Mouse (Mus musculus): ENCODE data around the gene Gnptab. TPM values are rescaled to one million over a fixed set of nuclear protein-coding genes. Genes with fewer than 3 reads are reported as not detected.

The Gnptab gene
- polyA plus RNA-seq, 1 experiment from 2014 or later = 4.0 TPM

- Histone ChIP-seq H3K4me3 (replicated peaks) (no peak overlapping the region), H3K4me2 (no peak overlapping the region), H3K9me3 (replicated peaks) (no peaks in the 10 kb centered on the region), H3K4me1 (replicated peaks) (peaks cover 25% of the 10 kb centered on the region), H3K27me3 (no peaks in the 10 kb centered on the region), H3K9ac (no peak overlapping the region), H3K27ac (no peak overlapping the region), H3K36me3 (0 out of 2 replicates have a peak, but pooled peaks cover 5% of the 10 kb centered on the region)
- ATAC-seq (ENCODE audit: low read depth) (no peak), DNase-seq (no peak)
- 81% methylated on average over 9 of the region's 9 CpGs for WGBS (ENCODE audit: insufficient replicate concordance)
Measured at GRCm38 (mm10) chr10:88391495-88391894, 12.6 kb downstream of the Gnptab start.

- 0 out of 2 replicates have a peak, but pooled peaks cover 5% of the 10 kb centered on the region for H3K36me3 ChIP-seq
- H3K4me1 ChIP-seq (replicated peaks) = peaks cover 24% of the 10 kb centered on the region
- H3K9me3 ChIP-seq (replicated peaks) = no peaks in the 10 kb centered on the region
- no peak overlapping the region for H3K4me3 ChIP-seq (replicated peaks)
- ATAC-seq (ENCODE audit: low read depth) (no peak), DNase-seq (no peak)
- no peak overlapping the region for H3K27ac ChIP-seq
- no peak overlapping the region for H3K4me2 ChIP-seq
- no peak overlapping the region for H3K9ac ChIP-seq
- no peaks in the 10 kb centered on the region for H3K27me3 ChIP-seq
- WGBS (ENCODE audit: insufficient replicate concordance) = 72% methylated on average over 9 of the region's 9 CpGs
Measured at GRCm38 (mm10) chr10:88392181-88392847, 13.4 kb downstream of the Gnptab start.

DNA sequence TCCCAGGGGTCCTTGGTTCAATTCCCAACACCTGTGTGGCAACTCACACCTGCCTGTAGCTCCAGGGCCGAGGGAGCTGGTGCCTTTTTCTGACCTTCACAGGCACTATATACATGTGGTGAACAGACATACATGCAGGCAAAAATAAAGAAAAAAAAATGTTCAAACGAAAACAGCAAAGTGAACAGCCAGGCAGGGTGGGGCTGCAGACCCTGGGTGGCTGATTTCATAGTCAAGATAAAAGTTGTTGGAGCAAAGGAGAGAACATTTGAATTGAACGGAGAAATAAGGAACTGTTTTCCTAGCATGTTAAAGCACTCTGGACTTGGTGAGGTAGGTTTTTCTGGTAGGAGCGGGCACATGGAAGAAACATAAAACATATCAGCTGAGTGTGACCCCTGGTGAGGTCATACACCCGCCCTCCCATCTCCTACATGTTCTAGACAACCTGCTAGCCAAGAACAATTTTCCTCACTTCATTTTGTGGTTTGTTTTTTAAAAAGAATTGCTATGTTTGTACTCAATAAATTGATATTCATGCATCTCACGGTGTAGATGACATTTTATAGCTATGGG, 19.8 kb downstream of the Gnptab start:
- Histone ChIP-seq H3K4me3 (replicated peaks) (no peak overlapping the region), H3K4me1 (replicated peaks) (peaks cover 8% of the 10 kb centered on the region), H3K4me2 (no peak overlapping the region), H3K27ac (no peak overlapping the region), H3K9me3 (replicated peaks) (no peaks in the 10 kb centered on the region), H3K27me3 (no peaks in the 10 kb centered on the region), H3K36me3 (peaks cover 11% of the 10 kb centered on the region; the same call in 1 of the 2 replicates), H3K9ac (no peak overlapping the region)
- ATAC-seq (ENCODE audit: low read depth) (no peak), DNase-seq (no peak)
- WGBS (ENCODE audit: insufficient replicate concordance) = 50% methylated on average over 6 of the region's 6 CpGs

- Histone ChIP-seq H3K4me3 (replicated peaks) (no peak overlapping the region), H3K9ac (no peak overlapping the region), H3K27me3 (no peaks in the 10 kb centered on the region), H3K27ac (no peak overlapping the region), H3K4me2 (no peak overlapping the region), H3K9me3 (replicated peaks) (no peaks in the 10 kb centered on the region), H3K4me1 (replicated peaks) (peaks cover 8% of the 10 kb centered on the region), H3K36me3 (peaks cover 11% of the 10 kb centered on the region; the same call in 1 of the 2 replicates)
- DNase-seq = no peak
- WGBS (ENCODE audit: insufficient replicate concordance) = 60% methylated on average over 5 of the region's 5 CpGs
- no peak for ATAC-seq (ENCODE audit: low read depth)
Measured at GRCm38 (mm10) chr10:88399271-88399670, 20.3 kb downstream of the Gnptab start.

GRCm38 (mm10) chr10:88403021-88403420, 24.1 kb downstream of the Gnptab start:
- DNase-seq (no peak), ATAC-seq (ENCODE audit: low read depth) (no peak)
- Histone ChIP-seq H3K36me3 (peaks cover 11% of the 10 kb centered on the region; the same call in 1 of the 2 replicates), H3K4me1 (replicated peaks) (peaks cover 8% of the 10 kb centered on the region), H3K4me3 (replicated peaks) (no peak overlapping the region), H3K4me2 (no peak overlapping the region), H3K27ac (no peak overlapping the region), H3K27me3 (no peaks in the 10 kb centered on the region), H3K9me3 (replicated peaks) (no peaks in the 10 kb centered on the region), H3K9ac (no peak overlapping the region)
- WGBS (ENCODE audit: insufficient replicate concordance) = 82% methylated on average over 4 of the region's 4 CpGs

DNA sequence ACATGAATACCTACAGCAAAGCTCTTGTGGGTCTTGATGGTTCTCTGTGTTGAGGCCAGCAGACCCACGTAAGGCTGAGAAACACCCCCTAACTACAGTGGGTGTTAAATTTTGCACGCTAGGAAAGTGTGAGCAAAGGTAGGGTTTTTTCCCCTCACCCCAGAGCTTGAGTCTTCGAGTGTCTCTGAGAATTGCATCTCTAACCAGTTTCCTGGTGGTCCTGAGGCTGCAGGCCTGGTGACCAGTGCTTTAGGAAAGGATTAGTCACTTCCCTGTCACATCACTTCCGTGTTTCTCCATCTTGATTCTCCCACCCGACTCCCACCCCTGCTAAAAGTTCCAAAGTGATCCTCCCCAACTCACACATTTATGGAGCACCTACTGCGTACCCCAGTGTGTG, 25.3 kb downstream of the Gnptab start:
- Histone ChIP-seq H3K4me2 (no peak overlapping the region), H3K4me3 (replicated peaks) (no peak overlapping the region), H3K36me3 (peaks cover 11% of the 10 kb centered on the region; the same call in 1 of the 2 replicates), H3K27ac (no peak overlapping the region), H3K27me3 (no peaks in the 10 kb centered on the region), H3K4me1 (replicated peaks) (no peaks in the 10 kb centered on the region), H3K9ac (no peak overlapping the region), H3K9me3 (replicated peaks) (no peaks in the 10 kb centered on the region)
- ATAC-seq (ENCODE audit: low read depth) (no peak), DNase-seq (no peak)
- 61% methylated on average over 6 of the region's 6 CpGs for WGBS (ENCODE audit: insufficient replicate concordance)

DNA sequence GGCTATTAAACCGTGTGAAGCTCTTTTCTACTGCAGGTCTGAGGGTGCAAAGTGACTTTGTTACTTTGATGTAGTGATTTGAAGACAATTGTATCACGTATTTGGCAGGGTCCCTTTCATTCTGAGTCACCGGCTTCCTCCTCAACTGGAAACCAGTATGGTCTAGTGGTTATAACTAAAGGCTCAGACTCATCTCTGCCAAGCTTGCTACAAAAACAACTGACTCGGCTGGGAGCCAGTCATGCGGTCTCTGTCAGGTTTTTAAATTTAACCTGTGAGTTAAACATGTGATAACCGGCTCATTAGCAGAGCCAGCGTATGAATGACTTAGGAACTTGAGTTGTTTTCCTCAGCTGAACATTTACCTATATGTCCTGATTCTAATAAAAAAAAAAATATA, 26.9 kb downstream of the Gnptab start:
- Histone ChIP-seq H3K9me3 (replicated peaks) (no peaks in the 10 kb centered on the region), H3K27me3 (no peaks in the 10 kb centered on the region), H3K27ac (no peak overlapping the region), H3K4me1 (replicated peaks) (no peaks in the 10 kb centered on the region), H3K4me3 (replicated peaks) (no peak overlapping the region), H3K36me3 (peaks cover 11% of the 10 kb centered on the region; the same call in 1 of the 2 replicates), H3K9ac (no peak overlapping the region), H3K4me2 (no peak overlapping the region)
- no peak for DNase-seq
- 81% methylated on average over 7 of the region's 7 CpGs for WGBS (ENCODE audit: insufficient replicate concordance)
- no peak for ATAC-seq (ENCODE audit: low read depth)

DNA sequence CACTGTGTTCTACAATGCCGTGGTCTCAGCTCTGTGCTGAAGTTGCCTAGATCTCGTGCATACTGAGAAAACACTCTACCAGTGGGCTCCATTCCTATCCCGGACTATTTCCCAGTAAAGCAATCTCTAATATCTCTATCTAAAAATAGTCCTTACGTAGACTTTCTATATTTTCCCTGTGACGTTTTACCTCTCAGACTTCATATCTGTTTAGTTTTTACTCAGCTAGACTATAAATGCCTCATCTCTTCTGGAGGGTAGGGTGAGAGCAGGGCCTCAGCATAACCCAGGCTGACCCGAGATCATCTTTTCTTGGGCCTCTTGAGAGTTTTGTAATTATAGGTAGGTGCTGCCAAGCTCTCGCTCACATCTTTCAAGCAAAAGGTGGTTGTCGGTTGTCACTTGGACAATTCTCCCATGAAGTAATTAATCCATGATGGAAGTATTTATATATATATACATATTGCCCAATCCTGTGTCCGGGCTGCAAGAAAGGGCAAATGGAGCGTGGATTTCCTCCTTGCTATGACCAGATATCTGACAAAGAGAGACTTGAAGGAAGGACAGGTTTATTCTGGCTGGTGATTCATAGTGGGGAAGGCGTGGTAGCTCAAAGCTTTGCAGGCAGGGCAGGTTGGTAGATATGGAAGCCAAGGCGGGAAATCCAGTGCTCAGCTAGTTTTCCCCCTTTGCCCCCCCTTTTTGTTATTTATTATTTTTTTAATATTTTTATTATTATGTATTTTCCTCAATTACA, 29.1 kb downstream of the Gnptab start:
- no peak for DNase-seq
- Histone ChIP-seq H3K4me1 (replicated peaks) (no peaks in the 10 kb centered on the region), H3K27me3 (no peaks in the 10 kb centered on the region), H3K36me3 (no peaks in the 10 kb centered on the region), H3K27ac (no peak overlapping the region), H3K9me3 (replicated peaks) (no peaks in the 10 kb centered on the region), H3K9ac (no peak overlapping the region), H3K4me3 (replicated peaks) (no peak overlapping the region), H3K4me2 (no peak overlapping the region)
- no peak for ATAC-seq (ENCODE audit: low read depth)
- WGBS (ENCODE audit: insufficient replicate concordance) = 73% methylated on average over 12 of the region's 12 CpGs

DNA sequence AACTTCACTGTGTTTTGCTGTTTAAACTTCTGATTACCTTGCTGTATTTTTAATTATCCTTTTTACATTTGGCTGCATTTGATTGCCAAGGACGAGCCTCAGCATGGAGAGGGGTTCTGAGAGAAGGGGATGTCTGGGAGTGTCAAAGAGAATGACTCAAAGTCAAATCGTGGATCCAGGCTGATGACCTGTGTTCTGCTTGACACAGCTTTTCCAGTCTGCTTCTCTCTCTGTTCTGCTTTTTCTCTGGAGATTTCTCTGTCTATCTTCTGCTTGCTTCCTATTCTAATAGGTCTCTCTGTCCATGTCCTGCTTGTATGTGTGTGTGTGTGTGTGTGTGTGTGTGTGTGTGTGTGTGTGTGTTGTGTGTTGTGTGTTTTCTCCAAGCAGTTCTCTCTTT, 30.8 kb downstream of the Gnptab start:
- Histone ChIP-seq H3K36me3 (peaks cover 5% of the 10 kb centered on the region; the same call in 1 of the 2 replicates), H3K27ac (no peak overlapping the region), H3K9me3 (replicated peaks) (no peaks in the 10 kb centered on the region), H3K9ac (no peak overlapping the region), H3K4me1 (replicated peaks) (no peaks in the 10 kb centered on the region), H3K27me3 (no peaks in the 10 kb centered on the region), H3K4me2 (no peak overlapping the region), H3K4me3 (replicated peaks) (no peak overlapping the region)
- no peak for DNase-seq
- WGBS (ENCODE audit: insufficient replicate concordance) = 41% methylated on average over 2 of the region's 2 CpGs
- ATAC-seq (ENCODE audit: low read depth) = no peak

DNA sequence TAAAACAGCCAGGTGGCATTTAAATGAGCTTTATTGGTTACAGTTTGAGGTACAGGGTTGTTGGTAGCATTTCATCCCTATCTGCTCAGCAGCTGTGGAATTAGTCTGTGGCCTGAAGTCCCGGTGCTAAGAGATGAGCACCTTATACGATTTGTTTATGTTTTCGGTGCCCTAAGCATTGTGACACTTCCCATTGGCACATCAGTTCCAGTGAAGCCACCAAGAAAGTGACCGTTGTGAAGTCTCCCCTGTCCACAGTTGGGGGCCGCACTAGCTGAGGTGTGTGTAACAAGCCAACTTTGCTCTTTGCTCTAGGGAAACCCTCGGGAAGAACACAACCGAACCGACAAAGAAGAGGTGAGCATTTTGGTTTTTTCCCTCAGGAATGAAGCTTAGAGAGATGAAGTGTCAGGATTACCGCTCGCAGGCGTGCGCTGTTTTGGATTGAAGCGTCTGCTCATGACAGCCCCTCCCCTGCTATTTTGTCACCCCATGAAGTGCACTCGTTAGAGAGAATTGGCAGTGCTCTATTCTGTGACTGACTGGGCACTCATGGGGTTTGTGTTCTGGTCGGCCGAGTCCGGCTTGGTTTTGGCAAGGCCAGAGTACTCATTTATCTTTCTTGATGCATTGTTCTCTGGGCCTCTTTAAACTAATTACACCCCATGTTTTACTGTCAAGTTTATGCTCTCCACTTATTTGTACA, 33.5 kb downstream of the Gnptab start:
- Histone ChIP-seq H3K4me1 (replicated peaks) (no peaks in the 10 kb centered on the region), H3K4me3 (replicated peaks) (no peak overlapping the region), H3K27me3 (no peaks in the 10 kb centered on the region), H3K27ac (no peak overlapping the region), H3K9ac (no peak overlapping the region), H3K4me2 (no peak overlapping the region), H3K9me3 (replicated peaks) (no peaks in the 10 kb centered on the region), H3K36me3 (peaks cover 5% of the 10 kb centered on the region; the same call in 1 of the 2 replicates)
- ATAC-seq (ENCODE audit: low read depth) (no peak), DNase-seq (no peak)
- WGBS (ENCODE audit: insufficient replicate concordance) = 85% methylated on average over 17 of the region's 17 CpGs

DNA sequence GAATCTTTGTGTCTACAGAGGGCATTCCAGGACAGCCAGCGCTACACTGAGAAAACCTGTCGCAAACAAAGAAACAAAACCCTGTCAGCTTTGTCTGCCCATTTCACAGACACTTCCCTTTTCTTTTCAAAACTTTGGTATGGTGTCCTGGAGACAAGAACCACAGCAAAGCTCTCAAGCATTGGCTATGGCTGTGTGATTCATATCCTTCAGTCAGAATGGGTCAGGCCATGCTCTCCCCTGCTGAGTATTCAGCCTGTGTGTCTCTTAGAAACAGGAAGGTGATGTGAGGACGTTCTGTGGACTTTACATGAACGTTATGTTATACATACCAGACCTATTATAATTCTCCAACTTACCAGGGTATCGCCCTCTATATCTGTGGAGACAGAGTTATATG, 38.8 kb downstream of the Gnptab start:
- H3K9ac ChIP-seq = no peak overlapping the region
- H3K27ac ChIP-seq = no peak overlapping the region
- H3K4me3 ChIP-seq (replicated peaks) = no peak overlapping the region
- H3K4me2 ChIP-seq = no peak overlapping the region
- DNase-seq (no peak), ATAC-seq (ENCODE audit: low read depth) (no peak)
- H3K4me1 ChIP-seq (replicated peaks) = no peaks in the 10 kb centered on the region
- peaks cover 21% of the 10 kb centered on the region for H3K36me3 ChIP-seq
- no peaks in the 10 kb centered on the region for H3K27me3 ChIP-seq
- 62% methylated on average over 5 of the region's 5 CpGs for WGBS (ENCODE audit: insufficient replicate concordance)
- no peaks in the 10 kb centered on the region for H3K9me3 ChIP-seq (replicated peaks)
